Mouse (Mus musculus): ENCODE measurements around the gene Ipo11.

GRCm38 (mm10) chr13:106842542-106842941, 94.2 kb downstream of the Ipo11 start:
- no peak for TF ChIP-seq EP300 (IDR thresholded peaks at IDR 0.05)
- no peak for TF ChIP-seq CTCF (IDR thresholded peaks at IDR 0.05)

Data from lung, postnatal 0 days (tissue).